Mouse (Mus musculus) megakaryocyte progenitor cell, adult 5-6 weeks (primary cell): ENCODE data around the gene Cct5. TPM values are rescaled to one million over a fixed set of nuclear protein-coding genes. Genes with fewer than 3 reads are reported as not detected.

Experiments
- ATAC-seq: replicated peaks from 2 replicates; pipeline ENCODE4 v1.8.0; 2016; ENCODE audit warnings: mild to moderate bottlenecking, moderate TSS enrichment, inconsistent platforms; ENCODE audit not compliant: poor library complexity
- total RNA-seq, 2 experiments: library from RNA; stranded (forward) in 1 of 2; stranded (reverse) in 1 of 2; fragments of 157-497, 149-512 nt in 1 of 2; fragments of 200-1000 nt in 1 of 2; gene quantifications; 2 replicates each; pipeline versions ENCODE4 v1.2.3 to v1.2.4; 2015 to 2017

The Cct5 gene
- total RNA-seq, 2 experiments from 2014 or later = 522 to 576 TPM

DNA sequence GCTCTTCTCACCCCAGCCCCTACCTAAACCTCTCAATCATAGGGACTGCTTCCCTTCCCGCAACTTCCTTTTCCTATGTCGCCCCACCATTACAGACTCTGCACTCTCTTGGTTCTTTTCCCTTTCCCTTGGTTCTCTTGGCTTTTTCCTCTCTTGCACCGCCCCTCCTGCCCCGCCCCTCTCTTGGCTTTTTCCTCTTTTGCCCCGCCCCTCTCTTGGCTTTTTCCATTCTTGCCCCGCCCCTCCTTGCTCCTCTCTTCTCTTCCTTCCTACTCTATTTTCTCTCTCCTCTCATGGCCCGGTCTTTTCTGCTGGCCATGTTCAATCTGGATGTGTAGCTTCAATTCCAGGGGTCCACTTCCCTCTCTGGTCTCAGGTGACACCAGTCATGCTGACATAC, 34.2 kb downstream of the Cct5 start:
- ATAC-seq = no peak

DNA sequence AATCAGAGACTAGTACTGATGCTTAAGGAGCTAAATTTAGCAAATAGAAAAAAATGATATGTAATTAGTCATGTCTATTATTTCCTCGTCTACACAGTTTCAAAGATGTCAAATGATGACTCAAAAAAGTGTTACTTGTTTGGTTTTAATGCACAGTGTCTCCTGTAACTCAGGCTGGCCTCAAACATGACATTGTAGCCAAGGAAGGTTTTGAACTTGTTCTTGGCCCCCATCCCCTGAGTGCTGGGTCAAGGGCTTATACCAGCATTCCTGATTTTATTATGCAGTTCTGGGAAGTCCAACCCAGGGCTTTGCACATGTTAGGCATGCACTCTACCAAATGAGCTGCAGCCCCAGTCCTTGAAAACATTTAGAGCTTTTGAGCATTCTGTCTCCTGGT, 35.8 kb downstream of the Cct5 start:
- no peak for ATAC-seq

DNA sequence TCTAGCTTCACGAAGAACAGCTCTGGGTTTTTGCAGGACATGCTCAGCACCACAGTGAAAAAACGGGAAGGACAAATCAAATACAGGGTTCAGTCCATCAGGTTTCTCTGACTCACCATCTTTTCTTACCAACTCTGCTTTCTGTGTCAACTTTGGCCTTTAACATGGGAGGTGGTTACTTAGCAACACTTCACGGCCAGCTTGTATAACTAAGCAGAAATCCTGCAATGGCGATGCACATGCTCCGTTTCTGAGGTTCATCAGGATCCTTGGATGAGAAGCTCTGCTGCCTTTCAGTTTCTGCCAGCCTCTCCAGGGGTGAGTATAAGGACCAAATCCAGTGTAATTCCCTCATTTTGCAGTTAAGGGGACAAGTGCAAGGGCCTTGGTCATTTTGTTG, 36.4 kb downstream of the Cct5 start, which contains the start of gene Cmbl:
Cmbl (plus strand) TSS at position 206 of the 400 bp plus-strand sequence.
- ATAC-seq = no peak

DNA sequence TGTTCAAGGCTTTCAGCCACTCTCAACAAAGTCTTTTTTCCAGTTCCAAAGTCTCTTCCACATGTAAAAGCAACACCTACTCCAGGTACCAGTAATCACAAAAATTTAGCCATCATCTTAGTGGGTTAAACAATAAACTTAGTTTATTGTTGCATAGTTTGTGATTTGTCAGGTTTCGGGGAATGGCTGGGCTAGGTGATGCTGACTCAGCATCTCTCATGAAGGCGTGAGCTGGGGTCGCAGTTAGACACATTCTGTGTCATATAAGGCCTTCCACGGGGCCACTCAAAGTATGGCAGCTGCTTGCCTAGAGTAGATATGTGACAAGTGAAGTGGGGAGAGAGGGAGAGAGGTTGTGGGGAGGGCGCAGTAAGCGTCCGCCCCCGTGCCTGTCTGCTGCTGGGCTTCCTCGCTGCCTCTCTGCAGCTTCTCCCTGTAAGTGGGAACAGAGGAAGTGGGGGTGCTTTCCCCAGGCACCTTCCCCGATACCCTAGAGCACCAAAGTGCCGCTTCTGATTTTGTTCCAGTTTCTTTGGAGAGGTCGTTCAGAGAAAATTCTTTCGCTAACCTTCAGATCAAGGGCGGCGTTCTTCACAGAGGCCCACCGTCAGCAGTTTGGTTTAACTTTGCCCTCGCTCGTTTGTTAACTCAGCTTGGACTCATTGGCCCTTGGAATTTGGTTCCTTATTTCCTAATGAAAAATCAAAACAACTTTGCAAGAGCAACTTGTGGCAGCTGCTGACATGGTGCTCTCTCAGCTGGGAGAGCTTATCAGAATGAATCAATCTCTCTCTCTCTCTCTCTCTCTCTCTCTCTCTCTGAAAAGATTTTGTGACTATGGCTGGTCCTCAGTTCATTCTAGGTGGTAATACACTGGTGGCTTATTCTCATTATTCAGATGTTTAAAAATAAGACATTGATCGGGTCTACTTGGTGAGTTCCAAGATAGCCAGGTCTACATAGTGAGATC, 37.7 kb downstream of the Cct5 start:
- ATAC-seq = peak; percentile 32

DNA sequence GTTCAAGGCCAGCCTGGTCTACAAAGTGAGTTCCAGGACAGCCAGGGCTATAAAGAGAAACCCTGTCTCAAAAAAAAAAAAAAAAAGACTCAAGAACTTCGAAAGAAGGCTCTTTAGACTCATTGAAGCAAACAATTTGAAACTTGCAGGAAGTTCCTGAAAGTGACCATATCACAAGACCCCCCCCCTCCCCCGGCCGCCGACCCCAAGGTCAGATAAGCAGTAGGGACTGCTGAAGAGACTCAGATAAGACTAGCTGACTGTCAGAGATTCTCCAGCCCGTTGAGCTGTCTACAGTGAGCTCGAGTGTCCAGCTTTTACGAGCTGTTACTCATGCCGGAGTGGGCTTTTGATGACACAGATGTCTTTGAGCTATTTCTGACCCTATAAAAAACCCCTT, 38.8 kb downstream of the Cct5 start:
- ATAC-seq = no peak

DNA sequence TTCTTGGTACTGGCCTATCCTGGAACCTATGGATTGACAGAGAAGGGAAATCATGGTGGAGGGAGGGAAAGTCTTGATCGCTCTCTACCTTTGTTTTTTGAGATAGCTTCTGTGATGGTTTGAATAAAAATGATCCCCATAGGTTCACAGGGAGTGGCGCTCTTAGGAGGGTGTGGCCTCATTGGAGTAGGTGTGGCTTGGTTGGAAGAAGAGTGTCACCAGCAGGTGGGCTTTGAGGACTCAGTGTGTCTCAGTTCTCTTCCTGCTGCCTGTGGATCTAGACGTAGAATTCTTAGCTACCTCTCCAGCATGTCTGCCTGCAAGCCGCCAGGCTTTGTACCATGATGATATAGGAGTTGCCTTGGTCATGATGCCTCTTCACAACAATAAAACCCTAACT, 39.6 kb downstream of the Cct5 start:
- ATAC-seq = no peak

DNA sequence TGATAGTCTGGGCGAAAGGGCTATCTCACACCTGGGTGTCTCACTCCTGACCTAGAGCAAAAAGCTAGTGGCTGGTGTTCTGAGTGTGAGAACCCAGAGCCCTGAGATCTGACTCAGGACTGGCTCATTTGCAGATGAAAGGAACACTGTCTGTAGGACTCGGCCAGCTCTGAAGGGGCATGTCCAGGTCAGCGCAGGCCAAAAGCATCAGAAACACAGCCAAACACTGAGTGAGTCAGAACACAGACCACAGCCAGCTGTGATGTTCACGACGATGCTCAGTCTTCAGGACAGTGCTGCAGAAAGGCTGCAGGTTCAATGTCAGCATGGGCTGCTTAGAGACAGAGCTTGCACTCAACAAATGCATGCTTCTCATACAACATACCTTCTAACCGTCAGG, 40.2 kb downstream of the Cct5 start:
- no peak for ATAC-seq

DNA sequence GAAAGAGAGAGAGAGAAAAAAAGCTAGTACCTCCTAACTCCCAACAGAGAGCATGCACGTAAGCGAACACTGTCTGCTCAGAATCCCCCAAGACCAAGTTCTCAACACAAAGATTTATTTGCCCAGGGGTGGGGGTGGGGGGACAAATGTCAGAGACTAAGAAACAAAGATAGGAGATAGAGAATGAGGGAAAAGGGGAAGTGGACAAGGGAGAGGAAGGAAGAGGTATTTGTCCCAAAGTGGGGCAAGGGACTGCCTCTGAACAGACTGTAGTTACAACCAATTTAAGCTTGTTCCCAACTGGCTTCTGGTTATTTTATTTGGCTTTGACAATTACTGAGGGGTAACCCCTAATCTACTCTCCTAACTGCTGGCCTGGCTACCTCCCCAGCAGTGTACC, 46.7 kb downstream of the Cct5 start:
- peak; percentile 90 for ATAC-seq

DNA sequence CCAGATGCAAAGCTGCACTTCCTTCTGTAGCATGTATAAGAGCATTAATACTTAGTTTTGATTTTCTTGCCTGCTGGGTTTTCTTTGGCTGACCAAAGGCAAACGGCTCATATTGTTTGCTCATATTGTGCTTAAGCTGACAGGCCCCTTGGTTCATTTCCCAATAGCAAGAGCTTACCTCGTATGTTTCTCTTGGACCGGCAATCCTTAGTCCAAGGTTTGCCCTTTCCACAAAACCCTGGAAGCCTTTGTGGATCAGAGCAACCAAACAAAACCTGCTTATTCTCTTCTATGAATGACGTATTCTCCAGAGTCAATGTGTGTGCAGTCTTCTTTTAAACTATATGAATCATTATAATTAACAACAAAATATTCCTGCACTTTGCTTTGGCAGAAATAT, 51.2 kb downstream of the Cct5 start:
- ATAC-seq = no peak

DNA sequence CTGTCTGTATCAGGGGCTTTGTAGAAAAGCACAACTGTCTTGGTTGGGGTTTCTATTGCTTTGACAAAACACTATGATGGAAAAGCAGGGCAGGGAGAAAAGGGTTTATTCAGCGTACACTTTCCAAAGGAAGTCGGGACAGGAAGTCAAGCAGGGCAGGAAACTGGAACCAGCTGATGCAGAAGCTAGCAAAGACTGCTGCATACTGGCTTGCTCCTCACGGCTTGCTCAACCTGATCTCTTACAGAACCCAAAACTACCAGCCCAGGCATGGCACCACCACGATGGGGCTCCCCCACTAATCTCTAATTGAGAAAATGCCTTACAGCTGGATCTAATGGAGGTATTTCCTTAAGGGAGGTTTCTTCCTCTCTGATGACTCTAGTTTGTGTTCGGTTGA, 54.2 kb downstream of the Cct5 start:
- ATAC-seq = peak; percentile 38

DNA sequence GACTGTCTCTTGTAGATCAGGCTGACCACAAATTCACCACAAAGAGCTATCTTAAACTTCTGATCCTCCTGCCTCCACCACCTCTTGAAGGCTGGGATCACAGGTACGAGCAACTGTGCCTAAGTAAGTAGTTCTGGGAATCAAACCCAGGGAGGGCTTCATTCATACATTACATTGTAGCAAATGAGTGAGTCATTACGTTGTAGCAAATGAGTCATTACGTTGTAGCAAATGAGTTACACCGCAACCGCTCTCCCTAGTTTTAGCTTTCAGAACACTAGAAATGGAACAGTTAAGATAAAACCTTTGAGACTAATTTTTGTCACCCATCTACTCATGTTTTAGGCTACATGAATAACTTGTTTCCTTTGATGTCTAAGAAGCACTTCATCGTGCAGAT, 55.3 kb downstream of the Cct5 start:
- no peak for ATAC-seq

DNA sequence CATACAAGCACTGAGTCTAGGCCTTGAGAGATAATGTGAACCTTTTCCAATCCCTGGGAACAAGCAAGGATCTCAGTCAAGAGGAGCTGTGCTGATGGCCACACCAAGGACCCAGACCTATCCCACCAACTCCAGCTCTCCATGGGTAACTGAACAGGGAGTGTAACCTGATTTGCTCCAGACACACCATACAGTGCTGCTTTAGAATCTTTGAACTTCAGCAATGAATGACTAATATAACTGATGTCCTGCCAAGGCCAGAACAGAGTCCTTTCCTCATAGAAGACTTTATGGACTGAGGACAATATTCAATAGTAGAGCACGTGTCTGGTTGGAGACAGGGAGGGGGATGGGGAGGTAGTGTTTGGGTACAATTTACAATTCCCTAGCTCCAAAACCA, 56.5 kb downstream of the Cct5 start:
- no peak for ATAC-seq

DNA sequence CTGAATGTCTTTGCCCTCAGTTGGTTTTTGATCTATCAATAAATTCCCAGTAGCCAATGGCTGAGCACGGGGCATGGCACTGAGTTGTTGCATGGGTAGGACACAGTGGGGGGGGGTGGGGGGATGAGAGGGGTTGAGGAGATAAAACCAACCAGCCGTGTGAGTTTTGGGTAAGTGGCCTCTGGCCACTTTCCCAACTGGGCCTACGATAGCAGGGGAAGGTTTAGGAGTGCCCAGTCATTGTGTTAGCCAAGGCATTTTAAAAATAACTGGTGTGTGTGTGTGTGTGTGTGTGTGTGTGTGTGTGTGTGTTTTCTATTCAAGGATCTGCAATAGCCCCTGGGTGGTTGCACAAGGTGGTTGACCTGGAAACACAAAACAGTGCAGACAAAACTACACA, 58.4 kb downstream of the Cct5 start:
- 0 out of 2 replicates have a peak, but pooled peaks have one; percentile 3 for ATAC-seq

DNA sequence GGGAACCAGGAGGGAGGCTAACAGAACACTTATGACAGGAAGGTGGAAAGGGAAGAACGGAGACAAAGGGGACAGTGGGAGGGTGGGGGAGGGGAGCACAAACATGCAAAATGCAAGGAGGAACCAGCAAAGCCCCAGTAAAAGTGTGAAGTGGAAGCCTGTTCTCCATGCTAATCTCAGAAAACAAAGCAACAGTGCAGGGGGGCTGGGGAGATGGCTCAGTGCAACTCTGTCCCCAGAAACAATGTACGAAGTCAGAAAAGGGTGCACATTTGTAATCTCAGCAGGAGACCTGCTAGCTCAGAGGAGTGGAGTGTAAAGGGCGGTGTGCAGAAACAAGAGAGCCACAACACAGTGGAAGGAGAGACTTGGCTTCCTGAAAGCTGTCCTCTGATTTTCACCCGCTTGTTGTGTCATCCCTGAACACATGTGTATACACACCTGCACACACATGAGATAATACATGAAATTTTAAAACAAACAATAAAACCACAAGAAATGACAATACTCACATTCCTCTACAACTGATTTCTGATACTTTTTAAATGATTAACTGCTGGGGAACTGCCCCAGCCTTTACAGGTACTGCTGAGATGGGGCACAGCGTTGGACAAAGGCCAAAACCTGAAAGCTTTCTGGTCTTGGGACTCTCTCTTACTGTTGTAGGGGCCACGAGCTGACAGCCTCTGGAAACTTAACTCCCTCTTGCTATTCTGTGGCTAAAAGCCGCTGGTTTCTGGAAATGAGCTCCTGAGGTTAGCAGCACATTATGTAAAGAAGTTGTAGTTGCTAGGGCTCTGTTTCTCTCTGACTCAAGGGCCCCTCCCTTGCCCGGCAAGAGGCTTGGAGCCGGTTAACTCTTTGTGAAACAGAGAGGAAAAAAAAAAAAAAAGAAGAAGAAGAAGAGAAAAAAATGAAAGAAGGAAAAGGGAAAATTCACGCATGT, 59.3 kb downstream of the Cct5 start:
- peak; percentile 43 for ATAC-seq

Other genes starting within 250 kb of the Cct5 start
- 0.20 and 0.79 TPM in 2 replicates for gene Ankrd33b, start 234.1 kb downstream of the Cct5 start, total RNA-seq (2015)
- gene Ankrd33b, start 234.1 kb downstream of the Cct5 start, total RNA-seq (2017) = 0.29 and 0.61 TPM in 2 replicates
- 1.4 and 3.3 TPM in 2 replicates for gene Ropn1l, start 148.1 kb downstream of the Cct5 start, total RNA-seq (2015)
- gene Ropn1l, start 148.1 kb downstream of the Cct5 start, total RNA-seq (2017) = 1.2 and 2.5 TPM in 2 replicates
- gene March6, start 70.8 kb downstream of the Cct5 start, total RNA-seq (2015) = 39.3 and 42.5 TPM in 2 replicates
- gene March6, start 70.8 kb downstream of the Cct5 start, total RNA-seq (2017) = 28.8 and 38.8 TPM in 2 replicates
- not detected in 2 replicates for gene Cmbl, start 36.4 kb downstream of the Cct5 start, total RNA-seq (2015)
- not detected in 2 replicates for gene Cmbl, start 36.4 kb downstream of the Cct5 start, total RNA-seq (2017)
- gene Fam173b, start within 50 bp of the Cct5 start, total RNA-seq (2015) = 8.4 and 10.7 TPM in 2 replicates
- gene Fam173b, start within 50 bp of the Cct5 start, total RNA-seq (2017) = 7.7 and 11.7 TPM in 2 replicates